Mouse (Mus musculus): ENCODE results near the gene Chit1.

Gene Chit1

DNA sequence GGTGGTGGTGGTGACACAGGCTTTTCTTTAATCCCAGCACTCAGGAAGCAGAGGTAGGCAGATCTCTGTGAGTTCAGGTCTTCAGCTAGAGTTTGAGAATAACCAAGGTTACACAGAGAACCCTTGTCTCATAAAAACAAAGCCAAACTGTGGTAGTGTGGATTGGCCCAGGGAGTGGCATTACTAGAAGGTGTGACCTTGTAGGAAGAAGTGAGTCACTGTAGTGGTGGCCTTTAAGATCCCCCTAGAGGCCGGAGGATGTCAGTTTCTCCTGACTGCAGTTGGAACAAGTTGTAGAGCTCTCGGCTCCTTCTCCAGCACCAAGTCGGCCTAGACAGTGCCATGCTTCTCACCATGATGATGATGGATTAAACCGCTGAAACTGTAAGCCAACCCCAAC, at the start of gene Chit1:
Gene Chit1, plus strand, starts transcription at position 264 of the 400 bp plus-strand sequence.
- DNase-seq: no peak

DNA sequence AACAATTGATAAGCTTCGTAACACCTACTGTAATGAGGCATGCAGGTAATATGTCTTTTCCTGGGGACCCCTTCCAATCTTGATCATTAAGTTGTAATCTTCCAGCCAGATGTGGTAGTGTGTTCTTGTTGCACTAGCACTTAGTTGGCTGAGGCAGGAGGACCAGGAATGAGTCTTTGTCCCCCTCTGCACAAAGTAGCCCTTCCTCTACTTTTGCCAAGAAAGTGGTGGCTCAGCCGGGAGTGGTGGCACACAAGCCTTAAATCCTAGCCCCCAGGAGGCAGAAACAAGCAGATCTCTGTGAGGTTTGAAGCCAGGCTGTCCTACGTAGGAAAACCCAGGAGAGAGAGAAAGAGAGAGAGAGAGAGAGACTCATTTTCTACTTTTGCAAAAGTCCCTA, 49.1 kb upstream of the Chit1 start:
- DNase-seq: peak; percentile 50

DNA sequence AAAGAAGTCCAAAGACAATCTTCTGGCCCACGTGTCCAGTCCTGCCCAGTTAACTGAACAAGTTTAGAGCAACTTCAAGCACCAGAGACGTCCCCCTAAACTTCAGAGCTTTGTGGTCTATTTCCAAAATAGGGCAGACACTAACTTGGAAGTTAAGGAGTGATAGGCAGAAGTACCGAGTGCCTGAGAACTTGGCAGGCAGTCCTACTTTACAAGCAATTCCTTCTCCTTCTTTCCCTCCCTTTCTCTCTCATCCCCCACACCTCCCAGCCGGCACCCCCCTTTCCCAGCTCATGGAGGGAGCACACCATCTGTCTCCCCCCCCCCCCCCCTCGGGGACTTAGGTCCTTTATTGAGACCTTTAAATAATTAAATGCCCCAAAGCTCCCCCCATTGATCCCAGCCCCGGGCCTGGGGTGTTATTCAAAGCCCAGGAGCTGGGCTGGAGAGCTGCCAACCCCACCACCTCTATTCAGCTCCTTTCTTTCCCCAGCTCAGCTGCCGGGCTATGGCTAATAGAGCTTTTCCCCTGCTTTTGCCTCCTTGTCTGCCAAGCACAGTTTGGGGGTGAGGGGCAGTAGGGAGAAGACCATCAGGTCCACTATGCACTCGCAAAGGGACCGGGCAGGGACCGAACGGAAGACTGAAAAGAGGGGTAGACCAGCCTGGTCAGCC, 48.5 kb upstream of the Chit1 start:
- peak; percentile 35 for DNase-seq

GRCm38 (mm10) chr1:134063086-134063772, 47.8 kb upstream of the Chit1 start:
- DNase-seq: peak; percentile 86

DNA sequence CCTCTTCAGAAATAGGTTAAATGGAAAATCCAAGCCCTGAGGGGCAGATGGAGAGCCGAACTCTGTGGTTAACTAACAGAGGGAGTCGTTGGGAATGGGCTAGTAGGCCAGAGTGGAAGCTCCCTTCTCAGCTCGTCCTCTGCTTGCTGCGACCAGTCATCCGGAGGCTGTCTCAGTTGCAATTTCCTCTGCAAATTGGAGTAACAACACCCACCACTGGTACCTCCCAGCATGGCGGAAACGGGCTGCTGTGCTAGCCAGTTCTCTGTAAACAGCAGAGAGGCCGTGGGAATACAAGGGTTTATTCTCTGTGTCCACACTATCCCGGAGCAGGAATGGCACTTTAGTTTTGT, 47.3 kb upstream of the Chit1 start:
- DNase-seq: peak; percentile 85

DNA sequence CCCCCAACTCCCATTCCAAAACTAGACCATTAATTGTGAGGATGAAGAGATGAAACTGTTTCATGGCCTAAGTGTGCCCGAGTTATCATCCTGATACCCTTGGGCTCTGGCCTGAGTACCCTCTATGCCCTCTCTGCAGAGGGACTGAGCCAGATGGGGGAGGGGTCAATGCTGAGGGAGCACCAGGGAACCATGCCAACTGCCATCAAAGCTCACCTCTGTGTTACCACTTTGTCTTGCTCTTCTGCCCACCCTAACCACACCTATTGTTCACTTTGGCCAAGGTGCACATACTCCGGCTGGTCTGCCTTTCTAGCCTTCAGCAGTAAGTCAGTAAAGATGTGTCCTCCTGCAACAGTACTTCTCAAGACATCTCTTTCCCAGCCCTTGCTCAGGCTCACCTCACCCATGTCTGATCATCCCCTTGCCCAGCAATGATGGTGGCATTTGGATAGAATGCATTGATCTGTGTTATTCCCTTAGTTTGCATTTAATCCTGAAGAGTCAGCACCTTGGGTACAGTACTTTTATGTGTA, 46.7 kb upstream of the Chit1 start:
- DNase-seq: peak; percentile 50

- DNase-seq: peak; percentile 72
These were observed 45.7 kb upstream of the Chit1 start for GRCm38 (mm10) chr1:134065241-134065809.

GRCm38 (mm10) chr1:134066554-134066953, 44.5 kb upstream of the Chit1 start:
- DNase-seq: peak; percentile 44

DNA sequence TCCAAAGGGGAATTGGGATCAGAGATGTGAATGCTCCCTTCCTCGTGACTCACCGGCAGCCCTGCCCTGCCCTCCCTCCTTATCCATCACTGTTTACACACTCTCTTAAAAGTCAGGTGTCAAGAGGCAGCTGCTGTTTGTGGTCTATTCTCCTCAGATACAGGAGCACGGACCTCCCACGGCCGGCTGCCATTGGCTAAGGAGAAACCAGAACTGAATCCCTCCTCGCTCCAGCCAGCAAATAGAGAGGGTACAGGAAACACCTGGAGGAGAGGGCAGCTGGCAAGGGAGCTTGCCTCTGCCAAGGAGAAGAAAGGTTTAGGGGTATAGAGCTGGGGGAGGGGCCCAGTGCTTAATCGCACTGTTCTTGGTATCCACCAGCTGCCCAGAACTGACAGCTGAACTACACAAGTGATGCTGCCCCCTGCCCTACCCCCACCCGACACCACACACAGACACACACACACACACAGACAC, 43.9 kb upstream of the Chit1 start:
- peak; percentile 88 for DNase-seq

DNA sequence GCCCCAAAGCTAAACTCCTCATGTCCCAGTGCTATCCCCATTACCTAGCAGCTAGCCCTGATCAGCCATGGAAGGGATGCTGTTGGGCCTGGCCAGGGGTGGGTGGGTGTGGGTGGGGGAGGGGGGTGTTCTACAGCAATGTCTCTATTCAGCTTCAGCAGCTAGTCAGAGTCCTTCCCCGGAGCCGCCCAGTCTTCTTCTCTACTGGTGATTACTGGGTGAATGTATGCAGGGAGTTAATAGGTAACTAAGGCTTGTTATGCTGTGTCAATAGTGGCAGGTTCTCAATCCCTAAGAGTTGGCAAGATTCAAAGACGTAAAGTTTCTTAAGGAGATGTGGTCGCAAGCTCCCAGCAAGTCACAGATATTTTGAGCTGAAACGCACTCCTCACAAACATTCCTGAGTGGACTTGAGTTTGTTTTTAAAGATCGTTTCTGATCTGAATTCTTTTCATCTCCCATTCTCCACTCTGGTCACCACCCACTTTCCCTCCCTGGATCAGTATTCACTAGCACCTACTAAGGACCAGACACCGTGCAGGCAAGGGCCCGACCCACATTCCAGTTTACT, 40.9 kb upstream of the Chit1 start:
- no peak for DNase-seq

GRCm38 (mm10) chr1:134071411-134072018, 39.5 kb upstream of the Chit1 start:
- DNase-seq: no peak

DNA sequence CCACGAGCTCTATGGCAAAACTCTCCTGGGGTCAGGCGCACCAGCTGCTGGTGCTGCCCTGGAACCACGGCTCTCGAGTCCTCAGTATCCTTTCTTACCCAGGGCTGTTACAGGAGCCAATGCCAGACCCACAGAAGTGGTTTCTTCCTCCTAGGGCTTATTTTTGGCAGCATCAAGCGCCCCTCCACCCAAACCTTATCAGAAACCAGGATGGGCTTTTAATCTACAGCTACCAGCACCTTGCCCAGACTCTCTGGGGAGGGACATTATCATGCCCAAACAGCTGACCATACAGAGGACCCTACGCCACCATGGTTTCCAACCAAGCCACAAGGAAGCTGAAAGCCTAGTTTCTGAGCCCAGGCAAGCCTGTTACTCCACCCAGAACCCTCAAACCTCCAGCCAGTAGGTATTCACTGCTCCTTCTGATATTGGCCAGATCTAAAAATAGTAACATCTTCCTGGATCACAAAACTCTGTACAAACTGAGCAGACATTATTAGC, 37.9 kb upstream of the Chit1 start:
- no peak for DNase-seq

GRCm38 (mm10) chr1:134073658-134074057, 37.4 kb upstream of the Chit1 start:
- no peak for DNase-seq

- no peak for DNase-seq
These were observed 36.9 kb upstream of the Chit1 start for GRCm38 (mm10) chr1:134074184-134074583.

DNA sequence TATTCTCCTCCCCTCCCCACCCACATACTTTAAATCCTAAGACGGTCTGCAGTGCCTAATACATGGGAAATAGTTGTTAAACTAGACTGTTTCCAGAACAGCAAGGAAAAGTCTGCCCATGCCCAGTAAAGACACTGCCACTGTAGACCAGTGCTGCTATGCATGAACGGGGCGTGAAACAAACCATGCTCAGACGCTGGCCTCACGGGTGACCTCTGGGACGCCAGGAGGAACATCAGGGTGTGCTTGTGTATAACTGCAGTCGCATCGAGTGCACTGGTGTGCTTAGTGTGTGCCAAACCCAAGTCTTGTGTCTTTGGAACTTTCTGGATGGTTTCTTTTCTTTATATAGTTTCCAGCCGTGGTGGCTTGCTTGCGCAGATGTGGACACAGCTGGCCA, 36.4 kb upstream of the Chit1 start:
- no peak for DNase-seq

GRCm38 (mm10) chr1:134075532-134075931, 35.5 kb upstream of the Chit1 start:
- DNase-seq: peak; percentile 63

DNA sequence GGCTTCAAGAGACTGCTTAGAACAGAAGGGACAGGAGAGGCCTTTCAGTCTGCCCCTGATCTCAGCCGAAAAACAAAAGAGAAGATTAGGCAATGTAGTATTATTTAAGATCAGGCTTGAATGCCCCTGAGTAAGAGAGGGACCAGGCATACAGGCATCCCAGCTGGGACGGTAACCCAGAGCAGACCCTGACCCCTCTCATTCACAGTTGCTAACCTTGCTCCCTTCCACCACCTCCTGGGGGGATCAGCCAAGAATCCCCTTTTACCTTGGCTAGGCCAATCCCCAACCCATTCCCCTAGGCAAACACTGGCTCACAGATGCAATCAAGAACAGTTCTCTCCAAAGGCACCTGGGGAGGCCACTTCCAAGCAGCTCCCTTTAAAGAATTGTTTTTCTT, 34.3 kb upstream of the Chit1 start:
- no peak for DNase-seq

- peak; percentile 75 for DNase-seq
These were observed 33.5 kb upstream of the Chit1 start for GRCm38 (mm10) chr1:134077389-134078060.

DNA sequence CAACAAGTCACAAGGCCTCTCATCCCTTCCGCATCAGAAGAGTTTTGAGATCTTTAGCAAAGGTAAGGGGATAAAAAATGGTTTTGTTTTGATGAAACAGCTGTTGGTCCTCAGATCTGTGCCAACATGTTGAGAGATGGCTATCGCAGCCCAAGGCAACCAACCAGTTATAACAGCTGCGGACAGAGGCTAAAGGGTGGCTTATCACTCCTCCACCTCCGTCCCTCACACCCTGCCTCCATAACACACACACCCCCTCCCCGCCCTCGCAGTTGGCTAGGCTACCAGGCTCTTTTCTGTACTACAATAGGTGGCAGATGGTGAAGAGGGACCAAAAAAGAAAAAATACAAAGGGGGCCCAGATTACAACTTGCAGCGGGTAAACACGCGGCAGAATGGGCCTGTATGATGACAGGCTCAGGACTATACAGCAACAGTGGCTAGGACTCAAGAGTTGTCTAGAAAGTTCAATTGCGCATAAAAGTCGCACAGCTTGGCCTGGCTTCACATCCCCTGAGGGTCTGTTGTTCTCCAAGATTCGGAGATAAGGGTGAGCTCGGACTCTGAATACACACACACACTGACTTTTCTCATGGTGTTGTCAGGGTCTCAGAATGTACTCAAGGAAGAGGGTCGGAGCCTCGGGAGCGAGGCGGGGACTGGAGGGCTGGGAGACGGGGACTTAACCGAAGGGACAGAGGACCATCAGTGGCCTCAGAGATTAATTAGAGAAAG, 32.8 kb upstream of the Chit1 start:
- peak; percentile 66 for DNase-seq

- peak; percentile 97 for DNase-seq
These were observed 32.1 kb upstream of the Chit1 start, which contains the start of gene Btg2 for GRCm38 (mm10) chr1:134078802-134079476. Gene Btg2, minus strand, starts transcription at chr1:134079120.
